Mouse (Mus musculus) hindbrain, embryonic 12.5 days (tissue): ENCODE measurements at regions not wholly inside any gene's neighbourhood (a gene's known extent, or its start where the extent isn't known, plus 50 kb on each side); places are given as distances from the start of the nearest gene placed in this dataset.
A peak's percentile ranks its signal among the peaks of the same experiment; 100 is the strongest.

Experiments used
- ATAC-seq: fragments of 200-750 bp; cut with Nextera tagmentation; 2 replicates; pipeline ENCODE4 v1.8.0; 2017; ENCODE audit warnings: moderate TSS enrichment; ENCODE audit not compliant: low FRiP score
- H3K27ac ChIP-seq: fragments of 300-500 bp; sonication (generic); 2 replicates; pipeline ENCODE4 v1.5.1; 2016; ENCODE audit warnings: mild to moderate bottlenecking
- H3K27me3 ChIP-seq: fragments of 300-500 bp; sonication (generic); 2 replicates; pipeline ENCODE4 v1.6.1; 2016; ENCODE audit warnings: mild to moderate bottlenecking
- H3K36me3 ChIP-seq: fragments of 300-500 bp; sonication (generic); 2 replicates; pipeline ENCODE4 v1.6.1; 2016; ENCODE audit warnings: mild to moderate bottlenecking
- H3K4me1 ChIP-seq: fragments of 300-500 bp; sonication (generic); 2 replicates; pipeline ENCODE4 v1.6.1; 2016
- H3K4me2 ChIP-seq: fragments of 300-500 bp; sonication (generic); replicated peaks from 2 replicates; pipeline ENCODE4 v1.6.1; 2016; ENCODE audit warnings: mild to moderate bottlenecking
- H3K4me3 ChIP-seq: fragments of 300-500 bp; sonication (generic); 2 replicates; pipeline ENCODE4 v1.5.1; 2016; ENCODE audit warnings: mild to moderate bottlenecking
- H3K9ac ChIP-seq: fragments of 300-500 bp; sonication (generic); 2 replicates; pipeline ENCODE4 v1.6.1; 2016; ENCODE audit warnings: mild to moderate bottlenecking, moderate library complexity
- H3K9me3 ChIP-seq: fragments of 300-500 bp; sonication (generic); replicated peaks from 2 replicates; pipeline ENCODE4 v1.6.1; 2016; ENCODE audit warnings: mild to moderate bottlenecking
- WGBS: fragments of 180-500 bp; shearing (Covaris S2); methylation state at CpG from one replicate; pipeline ENCODE4 v1.1.7; 2016; 5-methylcytosine and 5-hydroxymethylcytosine counted together

DNA sequence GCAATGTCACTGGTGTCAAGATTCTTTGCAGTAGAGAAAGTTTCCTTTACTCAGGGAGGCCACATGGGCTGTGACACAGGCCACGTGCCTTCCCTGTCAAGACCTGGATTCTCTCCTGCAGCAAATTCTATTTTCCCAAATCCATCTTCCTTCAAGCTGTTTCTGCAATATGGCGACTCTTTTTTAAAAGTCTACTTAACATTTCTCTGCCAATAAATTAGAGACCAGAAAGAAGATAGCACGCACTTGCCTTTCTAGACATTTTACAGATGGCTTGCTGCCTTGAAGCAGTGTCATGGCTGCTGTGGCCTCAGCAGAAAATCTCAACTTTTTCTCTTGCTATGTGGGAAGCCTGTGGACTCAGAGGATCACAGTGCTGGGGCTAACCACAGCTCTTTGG, 516.9 kb downstream of the Pdcd6ip start:
- no peak for ATAC-seq
- no peaks in the 10 kb centered on the region for H3K4me1 ChIP-seq
- WGBS = 85% methylated on average over 3 of the region's 3 CpGs
- no peak overlapping the region for H3K9ac ChIP-seq
- no peaks in the 10 kb centered on the region for H3K27me3 ChIP-seq
- H3K36me3 ChIP-seq = no peaks in the 10 kb centered on the region
- no peaks in the 10 kb centered on the region for H3K9me3 ChIP-seq
- H3K4me3 ChIP-seq = no peak overlapping the region
- no peak overlapping the region for H3K27ac ChIP-seq
- H3K4me2 ChIP-seq = no peak overlapping the region

DNA sequence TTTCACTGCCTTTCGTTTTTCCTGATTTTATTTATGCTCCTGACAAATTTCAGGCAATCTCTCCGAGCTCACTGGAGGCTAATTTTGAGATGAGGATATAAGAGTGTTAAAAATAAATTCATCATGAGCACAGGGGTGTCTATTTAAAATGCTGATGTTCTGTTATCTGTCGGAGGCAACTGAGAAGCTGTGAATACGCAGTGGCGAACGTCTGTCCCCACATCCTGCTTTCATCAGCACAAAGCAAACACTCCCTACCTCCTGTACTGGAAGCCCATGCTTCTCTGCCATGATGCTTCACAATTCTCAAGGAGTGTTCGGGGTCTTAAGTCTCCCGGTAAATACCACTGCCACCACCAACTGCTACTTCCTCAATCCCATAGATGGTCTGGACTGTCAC, 526.9 kb downstream of the Pdcd6ip start:
- no peaks in the 10 kb centered on the region for H3K9me3 ChIP-seq
- no peak for ATAC-seq
- 85% methylated on average over 8 of the region's 8 CpGs for WGBS

DNA sequence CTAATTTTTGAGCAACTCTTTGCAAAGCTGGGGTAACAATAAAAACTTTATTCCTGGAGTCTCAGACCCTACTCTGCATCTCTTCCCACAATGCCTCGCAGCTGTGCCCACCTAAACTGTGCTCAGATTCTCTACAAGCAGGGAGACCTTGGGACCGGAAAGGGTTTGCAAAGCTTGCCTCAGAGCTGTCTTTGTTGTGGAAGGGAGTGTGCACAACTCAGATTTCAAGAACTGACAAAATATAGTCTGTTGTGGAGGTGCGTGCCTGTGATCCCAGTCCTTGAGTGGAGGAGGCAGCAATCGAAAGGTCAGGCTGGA, 530.2 kb downstream of the Pdcd6ip start:
- Histone ChIP-seq H3K9me3 (no peaks in the 10 kb centered on the region), H3K36me3 (no peaks in the 10 kb centered on the region), H3K4me3 (no peak overlapping the region), H3K9ac (no peak overlapping the region), H3K4me1 (no peaks in the 10 kb centered on the region), H3K27ac (no peak overlapping the region), H3K4me2 (no peak overlapping the region), H3K27me3 (no peaks in the 10 kb centered on the region)
- ATAC-seq = no peak
- WGBS = 85% methylated on average over 4 of the region's 4 CpGs

More for the DNA sequence above, 526.9 kb downstream of the Pdcd6ip start:
- Histone ChIP-seq H3K27me3 (no peaks in the 10 kb centered on the region), H3K4me2 (no peak overlapping the region), H3K4me3 (no peak overlapping the region), H3K4me1 (no peaks in the 10 kb centered on the region), H3K9ac (no peak overlapping the region), H3K27ac (no peak overlapping the region), H3K36me3 (no peaks in the 10 kb centered on the region)

DNA sequence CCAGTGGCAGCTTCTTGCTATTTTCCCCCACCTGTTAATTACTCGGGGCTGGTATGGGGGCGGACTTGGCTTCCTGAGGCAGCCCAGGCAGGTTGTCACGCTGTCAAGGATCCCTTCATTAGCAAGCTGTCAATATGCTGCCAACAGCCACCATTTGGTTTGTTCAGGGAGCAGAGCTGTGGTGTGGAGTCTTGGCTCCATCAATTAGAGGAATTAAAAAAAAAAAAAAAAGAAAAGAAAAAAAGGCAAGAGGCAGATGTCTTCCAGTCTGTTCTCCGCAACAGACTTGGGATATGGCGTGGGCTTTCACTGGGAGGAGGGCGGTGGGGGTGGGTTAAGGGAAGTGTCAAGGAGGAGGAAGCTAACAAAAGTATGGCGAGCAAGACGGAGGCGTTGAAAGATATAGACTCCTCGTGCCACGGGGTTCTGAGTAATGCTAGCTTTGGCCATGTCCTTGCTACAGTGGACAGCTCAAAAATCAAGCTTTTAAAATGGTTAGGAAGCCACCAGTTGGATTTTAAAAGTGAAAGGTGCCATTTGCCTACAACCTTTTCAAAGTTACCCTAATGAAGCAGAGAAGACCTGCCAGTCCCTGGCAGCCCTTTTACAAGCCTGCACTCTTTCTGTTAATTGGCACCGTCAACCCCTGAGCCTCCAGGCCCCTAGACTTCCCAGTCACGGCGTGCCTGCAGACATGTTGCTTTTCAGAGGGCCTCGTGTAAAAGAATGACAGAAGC, 530.7 kb downstream of the Pdcd6ip start:
- Histone ChIP-seq H3K4me3 (no peak overlapping the region), H3K9ac (no peak overlapping the region), H3K27me3 (no peaks in the 10 kb centered on the region), H3K9me3 (no peaks in the 10 kb centered on the region), H3K36me3 (no peaks in the 10 kb centered on the region), H3K4me1 (no peaks in the 10 kb centered on the region), H3K4me2 (no peak overlapping the region), H3K27ac (no peak overlapping the region)
- 68% methylated on average over 15 of the region's 15 CpGs for WGBS
- ATAC-seq = no peak

DNA sequence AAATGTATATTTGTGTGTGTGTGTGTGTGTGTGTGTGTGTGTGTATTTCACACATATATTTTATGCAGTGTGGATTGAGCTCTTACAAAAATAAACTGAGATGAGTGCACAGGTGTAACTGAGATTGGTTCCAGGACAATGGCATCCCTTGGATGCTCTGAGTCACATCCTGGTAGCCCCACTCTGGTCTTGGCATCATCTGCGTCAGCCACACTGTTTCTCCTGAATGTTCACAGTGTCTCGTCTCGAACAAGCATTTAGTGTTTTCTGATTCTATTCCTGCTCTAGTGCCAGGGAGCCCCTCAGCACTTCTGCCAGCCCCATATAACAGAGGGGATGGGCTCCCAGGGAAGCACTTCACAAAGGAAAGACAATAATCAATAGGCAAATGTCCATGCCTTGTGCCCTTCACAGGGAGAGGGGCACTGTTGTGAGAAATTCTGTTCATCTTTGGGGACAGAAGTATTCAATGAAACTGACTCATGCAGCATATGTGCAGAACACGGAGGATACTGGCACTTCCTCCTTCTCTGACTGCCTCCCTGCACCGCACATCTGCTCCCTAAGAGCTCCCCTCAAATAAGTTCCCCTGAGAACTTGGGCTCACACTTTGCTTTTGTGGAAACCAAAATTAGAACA, 536.2 kb downstream of the Pdcd6ip start:
- Histone ChIP-seq H3K4me3 (no peak overlapping the region), H3K36me3 (no peaks in the 10 kb centered on the region), H3K27me3 (no peaks in the 10 kb centered on the region), H3K4me1 (no peaks in the 10 kb centered on the region), H3K9ac (no peak overlapping the region), H3K4me2 (no peak overlapping the region), H3K9me3 (no peaks in the 10 kb centered on the region), H3K27ac (no peak overlapping the region)
- ATAC-seq = no peak
- WGBS = 85% methylated on average over 5 of the region's 5 CpGs

DNA sequence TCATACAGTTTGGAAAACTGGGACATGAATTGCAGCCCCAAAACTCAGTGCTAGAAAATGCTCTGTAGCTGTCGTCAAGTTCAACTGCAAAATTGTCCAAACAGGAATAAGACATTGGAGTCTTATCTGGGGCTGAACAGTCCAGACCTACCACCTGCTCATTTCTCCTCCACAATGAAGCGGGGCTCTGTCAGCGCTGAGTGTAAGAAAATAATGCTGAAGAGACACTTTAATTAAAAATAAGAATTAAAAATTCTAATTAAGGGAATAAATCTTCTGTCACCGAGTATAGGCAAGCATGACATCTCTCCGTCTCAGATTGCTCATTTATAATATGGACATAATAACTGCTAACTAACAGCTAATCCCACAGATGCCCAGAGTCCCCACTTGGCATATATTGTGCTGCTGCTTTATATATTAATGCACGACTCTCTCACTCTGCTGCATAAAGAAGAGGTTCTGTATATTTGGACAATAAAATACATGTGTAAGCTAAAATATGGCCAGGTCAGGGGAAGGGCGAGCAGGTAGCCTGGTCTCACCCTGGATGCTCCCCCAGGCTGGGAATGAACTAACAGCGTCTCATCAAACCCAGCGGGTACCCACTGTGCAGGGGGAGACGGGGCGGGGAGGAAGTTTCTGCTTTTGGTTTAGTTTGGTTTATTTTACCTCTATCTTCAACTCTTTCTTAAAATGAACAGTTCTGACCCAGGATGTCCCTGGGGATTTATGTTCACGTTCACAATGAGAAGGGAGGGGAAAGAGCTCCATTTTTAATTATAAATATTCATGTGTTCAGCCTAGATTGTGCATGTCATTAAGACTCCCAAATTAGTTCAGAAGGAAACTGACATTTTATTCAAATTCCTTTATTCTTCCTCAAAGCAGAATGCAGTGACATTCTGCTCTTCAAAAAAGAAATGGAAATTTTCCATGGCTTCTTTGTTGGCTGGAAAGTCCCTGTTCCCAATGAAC, 544.9 kb downstream of the Pdcd6ip start:
- no peaks in the 10 kb centered on the region for H3K9me3 ChIP-seq
- no peaks in the 10 kb centered on the region for H3K27me3 ChIP-seq
- H3K4me2 ChIP-seq = no peak overlapping the region
- H3K9ac ChIP-seq = no peak overlapping the region
- WGBS = 68% methylated on average over 12 of the region's 12 CpGs
- no peak overlapping the region for H3K4me3 ChIP-seq
- no peak overlapping the region for H3K27ac ChIP-seq
- peak; percentile 56; the same call in 1 of the 2 replicates for ATAC-seq
- peaks cover 7% of the 10 kb centered on the region; the same call in 1 of the 2 replicates for H3K4me1 ChIP-seq
- no peaks in the 10 kb centered on the region for H3K36me3 ChIP-seq

DNA sequence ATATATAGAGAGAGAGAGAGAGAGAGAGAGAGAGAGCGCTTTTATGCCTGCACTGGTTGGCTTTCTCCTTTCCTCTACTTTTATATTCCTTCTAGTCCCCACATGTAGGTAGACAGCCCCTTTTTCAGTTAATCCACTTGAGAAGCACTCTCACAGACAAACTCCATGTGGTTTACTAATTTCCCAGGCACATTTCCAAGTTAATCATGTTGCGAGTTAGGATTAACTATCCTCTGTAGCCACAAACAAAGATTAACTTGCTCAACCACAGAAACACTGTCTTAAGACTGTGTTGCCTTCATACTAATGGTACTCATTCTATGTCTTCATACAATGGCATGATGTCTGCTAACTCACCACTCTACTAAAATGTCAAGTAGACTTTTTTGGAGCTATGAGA, 548.0 kb downstream of the Pdcd6ip start:
- Histone ChIP-seq H3K36me3 (no peaks in the 10 kb centered on the region), H3K4me1 (peaks cover 7% of the 10 kb centered on the region; the same call in 1 of the 2 replicates), H3K9ac (no peak overlapping the region), H3K9me3 (no peaks in the 10 kb centered on the region), H3K4me2 (no peak overlapping the region), H3K4me3 (no peak overlapping the region), H3K27ac (no peak overlapping the region), H3K27me3 (no peaks in the 10 kb centered on the region)
- ATAC-seq = no peak
- WGBS = 94% methylated on average over 1 of the region's 2 CpGs

DNA sequence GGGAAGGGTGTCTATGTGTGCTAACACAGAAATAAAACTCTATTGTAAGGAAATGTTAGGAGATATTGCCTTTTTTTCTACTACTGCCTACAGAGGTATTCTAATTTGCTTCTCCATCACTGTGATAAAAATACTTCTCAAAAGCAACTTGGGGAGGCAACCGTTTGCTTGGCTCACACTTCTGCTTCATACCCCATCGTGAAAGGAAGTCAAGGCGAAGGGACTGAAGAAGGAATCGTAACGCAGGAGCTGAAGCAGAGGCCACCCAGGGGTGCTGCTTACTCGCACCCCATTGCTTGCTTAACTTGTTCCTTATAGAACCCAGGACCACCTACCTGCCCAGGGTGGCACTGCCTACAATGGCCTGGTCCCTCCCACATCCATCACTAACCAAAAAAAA, 550.0 kb downstream of the Pdcd6ip start:
- Histone ChIP-seq H3K4me3 (no peak overlapping the region), H3K27me3 (no peaks in the 10 kb centered on the region), H3K4me1 (peaks cover 2% of the 10 kb centered on the region; the same call in 1 of the 2 replicates), H3K9ac (no peak overlapping the region), H3K9me3 (no peaks in the 10 kb centered on the region), H3K4me2 (no peak overlapping the region), H3K36me3 (no peaks in the 10 kb centered on the region), H3K27ac (no peak overlapping the region)
- 83% methylated on average over 6 of the region's 6 CpGs for WGBS
- ATAC-seq = no peak

DNA sequence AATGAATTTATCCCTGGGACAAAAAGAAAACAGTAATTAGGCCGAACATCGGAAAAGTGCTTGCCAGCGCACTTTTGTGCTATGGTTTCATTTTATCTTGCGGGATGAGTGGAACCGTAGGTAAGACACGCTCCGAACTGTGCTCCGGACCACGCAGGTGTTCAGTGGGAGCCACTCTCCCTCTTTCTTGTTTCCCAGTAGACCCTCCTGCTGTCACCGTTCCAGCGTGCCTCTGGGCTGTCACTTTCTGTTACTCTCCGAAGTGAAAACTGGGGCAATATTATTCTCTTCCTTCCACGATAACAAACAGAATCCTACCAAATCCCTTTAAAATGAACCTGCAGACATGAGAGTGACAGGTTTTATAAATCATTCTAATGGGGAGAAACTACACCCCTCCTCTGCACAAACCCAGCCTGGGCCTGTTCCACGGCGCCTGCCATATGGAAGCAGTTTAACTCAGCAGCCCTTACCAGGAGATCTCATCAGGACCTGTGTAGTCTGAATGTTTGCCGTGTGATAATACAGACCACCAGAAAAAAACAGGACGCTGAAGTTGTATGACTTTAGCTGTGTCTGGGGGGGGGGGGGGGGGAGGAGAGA, 550.5 kb downstream of the Pdcd6ip start:
- 79% methylated on average over 17 of the region's 17 CpGs for WGBS
- no peak for ATAC-seq
- H3K9me3 ChIP-seq = no peaks in the 10 kb centered on the region
- H3K4me1 ChIP-seq = no peaks in the 10 kb centered on the region
- no peaks in the 10 kb centered on the region for H3K27me3 ChIP-seq
- no peak overlapping the region for H3K9ac ChIP-seq
- H3K4me3 ChIP-seq = no peak overlapping the region
- H3K36me3 ChIP-seq = no peaks in the 10 kb centered on the region
- peak overlapping the region; percentile 3; the same call in 1 of the 2 replicates for H3K27ac ChIP-seq
- no peak overlapping the region for H3K4me2 ChIP-seq

DNA sequence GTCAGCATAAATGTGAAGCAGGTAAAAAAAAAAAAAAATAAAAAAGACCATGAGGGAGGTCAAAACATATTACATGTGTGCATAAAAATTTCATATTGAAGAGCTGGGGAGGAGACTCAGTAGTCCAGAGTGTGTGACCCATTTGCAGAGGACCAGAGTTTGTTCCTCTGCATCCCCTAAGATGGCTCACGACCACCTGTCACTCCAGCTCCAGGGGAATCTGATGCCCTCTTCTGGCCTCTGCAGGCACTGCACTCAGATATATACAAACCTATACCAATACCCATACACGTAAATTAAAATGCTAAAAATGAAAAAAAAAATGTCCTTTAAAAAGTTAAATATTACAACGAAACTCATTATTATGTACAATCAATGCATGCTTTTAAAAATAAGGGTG, 551.4 kb downstream of the Pdcd6ip start:
- no peak overlapping the region for H3K27ac ChIP-seq
- no peaks in the 10 kb centered on the region for H3K4me1 ChIP-seq
- H3K4me3 ChIP-seq = no peak overlapping the region
- ATAC-seq = no peak
- no peaks in the 10 kb centered on the region for H3K9me3 ChIP-seq
- no peaks in the 10 kb centered on the region for H3K36me3 ChIP-seq
- H3K9ac ChIP-seq = no peak overlapping the region
- 61% methylated on average over 3 of the region's 3 CpGs for WGBS
- no peak overlapping the region for H3K4me2 ChIP-seq
- H3K27me3 ChIP-seq = no peaks in the 10 kb centered on the region

DNA sequence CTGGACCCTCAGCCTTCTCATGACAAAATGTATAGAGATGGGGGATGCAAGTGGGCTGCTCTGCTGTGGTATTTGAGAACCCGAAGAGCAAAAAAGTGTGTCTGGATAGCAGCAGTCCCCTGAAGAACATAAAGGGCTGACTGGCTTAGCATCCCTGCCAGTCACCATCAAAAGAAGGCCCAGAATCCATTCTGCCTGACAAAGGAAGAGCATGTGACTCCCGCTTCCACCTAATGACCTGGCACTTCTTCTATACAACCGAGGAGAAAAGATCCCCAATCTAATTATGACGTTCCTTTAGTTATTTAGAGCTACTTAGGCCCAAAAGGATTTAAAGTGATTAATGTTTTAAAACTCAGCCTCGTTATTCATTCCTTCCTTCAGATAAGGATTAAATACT, 559.0 kb downstream of the Pdcd6ip start:
- no peaks in the 10 kb centered on the region for H3K27me3 ChIP-seq
- H3K4me1 ChIP-seq = no peaks in the 10 kb centered on the region
- H3K27ac ChIP-seq = no peak overlapping the region
- H3K9me3 ChIP-seq = no peaks in the 10 kb centered on the region
- H3K9ac ChIP-seq = no peak overlapping the region
- H3K4me3 ChIP-seq = no peak overlapping the region
- no peak for ATAC-seq
- H3K36me3 ChIP-seq = no peaks in the 10 kb centered on the region
- 61% methylated on average over 5 of the region's 5 CpGs for WGBS
- no peak overlapping the region for H3K4me2 ChIP-seq

DNA sequence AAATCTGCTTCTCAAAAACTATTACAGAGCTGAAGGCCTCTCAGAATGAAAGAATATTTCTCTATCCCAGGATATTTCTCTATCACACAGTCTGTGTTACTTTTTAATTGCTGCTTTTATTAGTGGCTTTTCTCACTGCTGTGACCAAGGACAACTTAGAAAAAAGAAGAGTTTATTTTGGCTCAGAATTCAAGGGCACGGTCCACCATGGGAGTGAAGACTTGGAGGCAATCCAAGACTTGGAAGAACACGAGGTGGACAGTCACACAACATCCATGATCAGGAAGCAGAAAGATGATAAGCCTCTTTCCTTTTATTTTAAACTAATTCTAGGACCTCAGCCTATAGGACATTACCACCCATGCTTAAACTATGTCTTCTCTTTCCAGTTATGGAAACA, 561.5 kb downstream of the Pdcd6ip start:
- Histone ChIP-seq H3K4me2 (no peak overlapping the region), H3K4me3 (no peak overlapping the region), H3K36me3 (no peaks in the 10 kb centered on the region), H3K9ac (no peak overlapping the region), H3K9me3 (no peaks in the 10 kb centered on the region), H3K4me1 (no peaks in the 10 kb centered on the region), H3K27ac (no peak overlapping the region), H3K27me3 (no peaks in the 10 kb centered on the region)
- ATAC-seq = no peak
- 77% methylated on average over 2 of the region's 2 CpGs for WGBS
